Mouse (Mus musculus): ENCODE data around the gene Rhof. TPM values are rescaled to one million over a fixed set of nuclear protein-coding genes. Genes with fewer than 3 reads are reported as not detected.

Gene Rhof
- polyA plus RNA-seq, 1 experiment from 2014 or later = 3.2 TPM

- Histone ChIP-seq H3K36me3 (ENCODE audit: control insufficient read depth, insufficient read depth, low read length) (peaks cover 13% of the 10 kb centered on the region; the same call in 1 of the 2 replicates), H3K27me3 (ENCODE audit: control insufficient read depth, insufficient read depth, low read length) (no peaks in the 10 kb centered on the region), H3K9ac (ENCODE audit: low read depth, low read length) (peak overlapping the region; percentile 100), H3K4me2 (replicated peaks; ENCODE audit: low read depth, low read length) (peak overlapping the region; percentile 100), H3K4me1 (ENCODE audit: control insufficient read depth, insufficient read depth, low read length) (peaks cover 46% of the 10 kb centered on the region), H3K4me3 (ENCODE audit: low read length) (peak overlapping the region; percentile 96), H3K9me3 (ENCODE audit: control insufficient read depth, low read length) (no peaks in the 10 kb centered on the region), H3K27ac (ENCODE audit: low read depth, low read length) (peak overlapping the region; percentile 100)
- ATAC-seq (ENCODE audit: low FRiP score, low TSS enrichment) = no peak
- WGBS = under 1% methylated on average over 6 of the region's 6 CpGs
Observed at GRCm38 (mm10) chr5:123137910-123138229, 5.4 kb upstream of the Rhof start.

- Histone ChIP-seq H3K4me3 (ENCODE audit: low read length) (peak overlapping the region; percentile 96), H3K4me2 (replicated peaks; ENCODE audit: low read depth, low read length) (peak overlapping the region; percentile 100), H3K4me1 (ENCODE audit: control insufficient read depth, insufficient read depth, low read length) (peaks cover 49% of the 10 kb centered on the region), H3K27me3 (ENCODE audit: control insufficient read depth, insufficient read depth, low read length) (no peaks in the 10 kb centered on the region), H3K27ac (ENCODE audit: low read depth, low read length) (peak overlapping the region; percentile 100), H3K9ac (ENCODE audit: low read depth, low read length) (peak overlapping the region; percentile 100), H3K36me3 (ENCODE audit: control insufficient read depth, insufficient read depth, low read length) (peaks cover 13% of the 10 kb centered on the region; the same call in 1 of the 2 replicates), H3K9me3 (ENCODE audit: control insufficient read depth, low read length) (no peaks in the 10 kb centered on the region)
- 5% methylated on average over 20 of the region's 20 CpGs for WGBS
- no peak for ATAC-seq (ENCODE audit: low FRiP score, low TSS enrichment)
Observed at GRCm38 (mm10) chr5:123137044-123137909, 4.8 kb upstream of the Rhof start.

DNA sequence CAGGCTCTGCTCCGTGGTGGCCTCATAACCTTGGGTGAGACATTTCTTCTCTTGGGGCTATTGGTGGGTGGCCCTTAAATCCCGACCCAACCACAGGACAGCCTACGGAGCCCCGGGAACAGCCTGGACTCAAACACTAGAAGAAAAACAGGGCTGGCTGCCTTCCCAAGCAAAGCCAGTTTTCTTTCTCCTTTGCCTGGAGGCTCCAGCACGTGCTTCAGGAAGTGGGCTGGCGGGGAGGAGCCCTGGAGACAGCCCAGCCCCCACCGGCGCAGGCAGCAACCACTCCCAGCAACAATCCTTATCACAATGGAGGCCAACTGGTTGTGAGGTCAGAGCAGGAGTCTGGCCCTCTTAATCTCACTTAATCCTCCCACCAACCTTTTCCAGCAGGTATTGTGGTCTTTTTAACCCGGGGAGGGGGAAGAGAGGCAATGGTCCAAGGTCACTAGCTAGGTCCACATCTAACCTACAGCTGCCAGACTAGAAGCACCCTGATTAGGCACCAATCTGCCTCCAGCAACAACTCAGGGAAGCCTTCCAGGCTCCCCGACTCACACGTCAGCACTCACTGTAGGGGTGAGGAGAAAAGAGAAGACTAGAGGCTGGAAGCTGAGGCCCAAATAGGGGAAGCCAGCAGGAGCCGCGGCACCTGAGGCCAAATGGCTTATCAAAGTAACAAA, 4.0 kb upstream of the Rhof start:
- H3K4me3 ChIP-seq (ENCODE audit: low read length) = peak overlapping the region; percentile 96
- no peak for ATAC-seq (ENCODE audit: low FRiP score, low TSS enrichment)
- peaks cover 13% of the 10 kb centered on the region; the same call in 1 of the 2 replicates for H3K36me3 ChIP-seq (ENCODE audit: control insufficient read depth, insufficient read depth, low read length)
- peak overlapping the region; percentile 100 for H3K27ac ChIP-seq (ENCODE audit: low read depth, low read length)
- no peaks in the 10 kb centered on the region for H3K27me3 ChIP-seq (ENCODE audit: control insufficient read depth, insufficient read depth, low read length)
- H3K4me2 ChIP-seq (replicated peaks; ENCODE audit: low read depth, low read length) = peak overlapping the region; percentile 100
- H3K4me1 ChIP-seq (ENCODE audit: control insufficient read depth, insufficient read depth, low read length) = peaks cover 57% of the 10 kb centered on the region
- WGBS = 3% methylated on average over 13 of the region's 13 CpGs
- peak overlapping the region; percentile 100 for H3K9ac ChIP-seq (ENCODE audit: low read depth, low read length)
- H3K9me3 ChIP-seq (ENCODE audit: control insufficient read depth, low read length) = no peaks in the 10 kb centered on the region

GRCm38 (mm10) chr5:123135471-123136360, 3.2 kb upstream of the Rhof start:
- peak overlapping the region; percentile 100 for H3K9ac ChIP-seq (ENCODE audit: low read depth, low read length)
- peaks cover 13% of the 10 kb centered on the region; the same call in 1 of the 2 replicates for H3K36me3 ChIP-seq (ENCODE audit: control insufficient read depth, insufficient read depth, low read length)
- peak overlapping the region; percentile 96 for H3K4me3 ChIP-seq (ENCODE audit: low read length)
- WGBS = 2% methylated on average over 30 of the region's 30 CpGs
- peaks cover 58% of the 10 kb centered on the region for H3K4me1 ChIP-seq (ENCODE audit: control insufficient read depth, insufficient read depth, low read length)
- H3K4me2 ChIP-seq (replicated peaks; ENCODE audit: low read depth, low read length) = peak overlapping the region; percentile 100
- H3K27ac ChIP-seq (ENCODE audit: low read depth, low read length) = peak overlapping the region; percentile 100
- no peaks in the 10 kb centered on the region for H3K9me3 ChIP-seq (ENCODE audit: control insufficient read depth, low read length)
- H3K27me3 ChIP-seq (ENCODE audit: control insufficient read depth, insufficient read depth, low read length) = no peaks in the 10 kb centered on the region
- 0 out of 2 replicates have a peak, but pooled peaks have one; percentile 8 for ATAC-seq (ENCODE audit: low FRiP score, low TSS enrichment)

DNA sequence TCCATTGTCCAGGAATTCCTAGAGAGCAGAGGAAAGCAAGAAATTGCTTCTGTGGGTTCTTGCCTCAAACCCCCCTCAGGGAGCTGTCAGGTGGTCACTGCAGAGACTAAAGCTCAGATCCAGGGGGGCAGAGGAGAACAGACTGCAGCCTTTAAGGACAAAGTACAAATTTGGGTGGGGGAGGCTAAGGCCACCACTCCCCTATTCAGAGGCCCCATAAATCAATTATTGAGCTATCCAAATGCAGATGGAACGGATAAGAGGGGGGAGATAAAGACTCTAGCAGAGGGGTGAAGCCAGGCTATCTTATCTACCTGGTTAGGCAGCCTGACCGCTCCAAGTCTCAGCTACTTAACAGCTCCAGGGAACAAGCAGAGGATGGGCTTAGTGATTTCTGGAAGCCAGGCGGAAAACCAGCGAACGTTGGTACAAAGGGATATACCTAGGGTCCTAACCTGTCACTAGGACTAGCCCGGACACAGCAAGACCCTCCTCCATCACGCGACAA, 2.4 kb upstream of the Rhof start:
- peak overlapping the region; percentile 100 for H3K4me2 ChIP-seq (replicated peaks; ENCODE audit: low read depth, low read length)
- H3K27ac ChIP-seq (ENCODE audit: low read depth, low read length) = peak overlapping the region; percentile 100
- 16% methylated on average over 8 of the region's 8 CpGs for WGBS
- H3K27me3 ChIP-seq (ENCODE audit: control insufficient read depth, insufficient read depth, low read length) = no peaks in the 10 kb centered on the region
- H3K9ac ChIP-seq (ENCODE audit: low read depth, low read length) = peak overlapping the region; percentile 100
- peaks cover 58% of the 10 kb centered on the region for H3K4me1 ChIP-seq (ENCODE audit: control insufficient read depth, insufficient read depth, low read length)
- no peak for ATAC-seq (ENCODE audit: low FRiP score, low TSS enrichment)
- H3K9me3 ChIP-seq (ENCODE audit: control insufficient read depth, low read length) = no peaks in the 10 kb centered on the region
- H3K36me3 ChIP-seq (ENCODE audit: control insufficient read depth, insufficient read depth, low read length) = peaks cover 13% of the 10 kb centered on the region; the same call in 1 of the 2 replicates
- H3K4me3 ChIP-seq (ENCODE audit: low read length) = peak overlapping the region; percentile 96

- Histone ChIP-seq H3K36me3 (ENCODE audit: control insufficient read depth, insufficient read depth, low read length) (peaks cover 13% of the 10 kb centered on the region; the same call in 1 of the 2 replicates), H3K4me3 (ENCODE audit: low read length) (peak overlapping the region; percentile 96), H3K9ac (ENCODE audit: low read depth, low read length) (peak overlapping the region; percentile 100; the same call in 1 of the 2 replicates), H3K27ac (ENCODE audit: low read depth, low read length) (peak overlapping the region; percentile 100), H3K4me2 (replicated peaks; ENCODE audit: low read depth, low read length) (peak overlapping the region; percentile 100; the same call in 1 of the 2 replicates), H3K27me3 (ENCODE audit: control insufficient read depth, insufficient read depth, low read length) (no peaks in the 10 kb centered on the region), H3K4me1 (ENCODE audit: control insufficient read depth, insufficient read depth, low read length) (peaks cover 58% of the 10 kb centered on the region), H3K9me3 (ENCODE audit: control insufficient read depth, low read length) (no peaks in the 10 kb centered on the region)
- ATAC-seq (ENCODE audit: low FRiP score, low TSS enrichment) = no peak
- WGBS = 45% methylated on average over 13 of the region's 13 CpGs
Observed at GRCm38 (mm10) chr5:123134186-123134874, 1.8 kb upstream of the Rhof start.

GRCm38 (mm10) chr5:123133784-123134143, 1.3 kb upstream of the Rhof start:
- Histone ChIP-seq H3K27me3 (ENCODE audit: control insufficient read depth, insufficient read depth, low read length) (no peaks in the 10 kb centered on the region), H3K36me3 (ENCODE audit: control insufficient read depth, insufficient read depth, low read length) (peaks cover 13% of the 10 kb centered on the region; the same call in 1 of the 2 replicates), H3K9me3 (ENCODE audit: control insufficient read depth, low read length) (no peaks in the 10 kb centered on the region), H3K4me2 (replicated peaks; ENCODE audit: low read depth, low read length) (no peak overlapping the region), H3K27ac (ENCODE audit: low read depth, low read length) (peak overlapping the region; percentile 100; the same call in 1 of the 2 replicates), H3K4me3 (ENCODE audit: low read length) (no peak overlapping the region), H3K4me1 (ENCODE audit: control insufficient read depth, insufficient read depth, low read length) (peaks cover 61% of the 10 kb centered on the region), H3K9ac (ENCODE audit: low read depth, low read length) (no peak overlapping the region)
- WGBS = 27% methylated on average over 7 of the region's 7 CpGs
- ATAC-seq (ENCODE audit: low FRiP score, low TSS enrichment) = no peak

All from kidney, embryonic 14.5 days (tissue).